Mouse (Mus musculus) G1E (cell line): ENCODE data around the gene Elp6.

Experiments used
- CTCF ChIP-seq: IDR thresholded peaks from 2 replicates; pipeline ENCODE4 v1.5.1; 2012; ENCODE audit warnings: low read depth, low read length, inconsistent platforms, mixed read lengths
- POLR2AphosphoS5 ChIP-seq: IDR thresholded peaks from 2 replicates; pipeline ENCODE4 v1.6.1; 2012; ENCODE audit warnings: low read depth, low read length, inconsistent platforms; ENCODE audit not compliant: insufficient replicate concordance

- TF ChIP-seq CTCF (no peak), POLR2AphosphoS5 (no peak)
These were observed 40.2 kb downstream of the Elp6 start for GRCm38 (mm10) chr9:110345057-110345739.
